Mouse (Mus musculus): ENCODE results near the gene Hoxd10.

Hoxd10 gene

DNA sequence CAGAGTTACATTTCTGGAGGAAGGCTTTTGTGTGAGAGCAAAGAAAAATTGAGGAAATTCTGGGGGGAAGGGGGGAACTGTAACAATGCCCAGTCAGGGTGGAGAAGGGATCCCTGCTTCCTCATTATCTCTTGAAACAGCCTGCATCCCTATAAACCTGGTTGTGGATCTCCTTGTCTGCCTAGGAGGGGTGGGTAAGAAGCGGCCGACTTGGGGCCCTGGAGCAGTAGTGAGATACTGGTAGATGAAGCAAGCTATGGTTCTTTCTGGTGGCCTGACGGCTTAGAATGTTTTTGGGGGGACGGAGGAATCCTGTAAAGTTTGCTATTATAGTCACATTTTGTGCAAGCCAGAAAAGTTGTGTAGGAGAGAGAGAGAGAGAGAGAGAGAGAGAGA, 1.7 kb downstream of the Hoxd10 start:
- in situ Hi-C loops (cut with MboI, MseI): loop anchor here (25.0 kb wide), 1 partner anchor 894 kb away; no protein-coding TSS in a partner anchor

DNA sequence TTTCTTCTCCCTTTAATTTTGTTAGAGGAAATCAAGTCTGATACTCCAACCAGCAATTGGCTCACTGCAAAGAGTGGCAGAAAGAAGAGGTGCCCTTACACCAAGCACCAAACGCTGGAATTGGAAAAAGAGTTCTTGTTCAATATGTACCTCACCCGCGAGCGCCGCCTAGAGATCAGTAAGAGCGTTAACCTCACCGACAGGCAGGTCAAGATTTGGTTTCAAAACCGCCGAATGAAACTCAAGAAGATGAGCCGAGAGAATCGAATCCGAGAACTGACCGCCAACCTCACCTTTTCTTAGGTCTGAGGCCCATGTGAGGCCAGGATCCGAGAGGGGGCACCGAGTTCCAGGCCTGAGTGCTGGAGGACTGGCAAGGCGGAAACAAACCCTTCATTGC, 2.3 kb downstream of the Hoxd10 start:
- in situ Hi-C loops (cut with MboI, MseI): loop anchor here (25.0 kb wide), 1 partner anchor 893 kb away; no protein-coding TSS in a partner anchor

DNA sequence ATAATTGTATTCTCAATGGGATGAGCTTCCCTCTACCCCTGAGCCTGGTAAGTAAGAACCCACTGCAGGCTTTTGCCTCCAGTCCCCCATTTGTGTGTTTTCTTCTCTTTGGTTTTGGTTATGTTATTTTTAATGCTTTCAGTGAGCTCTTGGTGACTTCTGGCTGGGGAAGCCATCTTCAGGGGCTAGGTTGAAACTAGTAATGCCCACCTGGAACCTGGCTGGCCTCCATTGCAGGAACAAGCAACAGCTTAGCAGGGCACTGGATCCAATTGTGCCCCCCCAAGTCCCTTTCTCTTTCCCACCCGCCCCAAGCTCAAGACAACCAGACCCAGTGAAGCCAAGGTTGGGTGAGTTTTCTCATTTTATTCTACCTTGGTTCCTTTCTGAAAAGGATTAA, 3.7 kb downstream of the Hoxd10 start:
- in situ Hi-C loops (cut with MboI, MseI): loop anchor here (25.0 kb wide), 1 partner anchor 892 kb away; no protein-coding TSS in a partner anchor

DNA sequence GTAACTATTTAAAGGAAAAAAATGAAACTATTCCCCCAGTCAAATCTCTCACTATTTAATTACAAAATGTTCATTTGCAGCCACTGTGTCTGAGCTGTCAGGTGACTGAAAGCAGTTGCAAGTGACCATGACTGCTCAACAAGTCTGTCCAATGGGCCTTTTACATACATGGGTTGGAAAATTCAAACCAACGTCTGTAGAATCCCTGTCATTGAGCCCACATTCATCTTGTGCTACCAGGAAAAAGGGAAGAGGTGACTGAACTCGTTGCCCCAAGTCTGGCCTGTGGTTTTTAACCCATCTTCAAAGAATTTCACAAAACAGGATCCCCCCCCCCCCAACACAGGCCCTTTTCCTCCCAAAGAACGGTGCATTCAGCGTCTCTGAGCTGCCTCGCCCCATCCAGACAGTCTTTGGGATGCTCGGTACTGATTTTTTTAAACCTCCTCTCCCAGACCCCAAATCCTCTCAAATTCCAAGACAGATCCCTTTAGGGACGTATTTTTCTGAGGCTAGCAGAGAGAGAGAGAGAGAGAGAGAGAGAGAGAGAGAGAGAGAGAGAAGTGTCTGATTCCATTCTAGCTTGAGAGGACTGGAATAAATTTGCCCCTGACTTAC, 4.2 kb downstream of the Hoxd10 start:
- in situ Hi-C loops (cut with MboI, MseI): loop anchor here (25.0 kb wide), 1 partner anchor 891 kb away; no protein-coding TSS in a partner anchor

DNA sequence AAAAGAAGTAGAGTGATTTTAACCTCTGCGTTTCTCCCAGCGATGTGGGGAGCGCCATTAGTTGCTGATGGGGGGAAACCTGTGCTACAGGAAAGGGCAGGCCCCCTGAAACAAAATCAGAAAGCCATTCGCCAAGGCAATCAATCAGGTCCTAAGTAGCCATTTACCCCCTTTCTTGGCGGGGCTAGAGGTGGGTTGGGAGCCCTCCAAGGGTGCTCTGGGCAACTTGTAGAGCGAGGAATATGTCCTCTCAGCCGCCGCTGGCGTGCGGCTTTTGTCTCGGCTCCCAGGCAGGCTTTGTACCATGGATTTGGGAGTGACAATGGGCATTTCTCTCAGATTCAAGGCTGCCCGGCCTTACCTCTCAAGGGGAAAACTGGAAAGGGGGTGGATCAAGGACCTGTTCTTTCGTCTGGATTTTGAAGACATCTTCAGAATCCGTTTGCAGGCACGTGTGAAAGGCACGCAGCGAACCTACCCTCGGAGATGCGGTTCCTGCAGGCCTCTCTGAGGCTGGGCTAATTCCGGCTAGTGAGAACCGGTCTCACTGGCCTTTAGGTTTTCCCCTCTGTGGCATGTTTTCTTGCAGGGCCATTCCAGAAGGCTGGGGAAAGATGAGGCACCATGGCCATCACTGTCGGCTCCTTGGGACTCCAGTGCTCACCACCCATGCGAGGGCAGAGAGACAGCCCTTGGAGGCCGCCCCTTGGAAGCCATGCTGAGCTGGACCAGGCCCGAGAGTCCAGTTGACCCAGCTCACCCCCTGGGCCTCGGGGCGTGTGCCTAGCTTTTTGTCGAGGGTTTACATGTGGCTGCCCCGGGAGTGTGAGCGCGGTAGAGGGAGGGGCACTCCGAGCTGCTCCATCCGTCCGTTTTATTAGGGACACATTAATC, 5.0 kb downstream of the Hoxd10 start:
- in situ Hi-C loops (cut with MboI, MseI): loop anchor here (25.0 kb wide), 1 partner anchor 891 kb away; no protein-coding TSS in a partner anchor

DNA sequence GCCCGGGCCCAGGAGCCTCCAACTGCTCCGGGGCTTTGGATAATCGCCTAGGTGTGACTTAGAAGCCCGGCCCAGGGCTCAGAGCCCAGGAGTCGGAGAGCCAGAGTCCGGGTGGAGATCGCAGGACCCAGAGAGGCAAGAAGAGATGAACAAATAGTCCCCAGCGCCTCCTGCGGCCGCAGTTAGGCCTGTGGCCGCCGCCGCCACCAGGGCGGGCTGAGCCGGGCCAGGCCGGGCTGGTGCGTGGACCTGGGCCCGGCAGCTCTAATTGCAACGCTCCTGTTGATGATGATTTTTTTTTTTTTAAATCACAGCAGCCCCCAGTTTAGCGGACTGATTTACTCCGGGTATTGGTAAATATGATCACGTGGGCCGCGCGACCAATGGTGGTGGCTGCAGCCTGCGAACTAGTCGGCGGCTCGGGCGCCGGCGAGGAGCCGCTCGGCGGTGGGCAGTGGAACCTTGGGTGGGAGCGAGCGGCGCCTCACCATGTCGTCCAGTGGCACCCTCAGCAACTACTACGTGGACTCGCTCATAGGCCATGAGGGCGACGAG, 5.9 kb downstream of the Hoxd10 start, which contains the start of gene Hoxd9:
Gene Hoxd9, plus strand, starts transcription at position 161 of the 555 bp plus-strand sequence.
- in situ Hi-C loops (cut with MboI, MseI): loop anchor here (25.0 kb wide), 1 partner anchor 890 kb away; no protein-coding TSS in a partner anchor

DNA sequence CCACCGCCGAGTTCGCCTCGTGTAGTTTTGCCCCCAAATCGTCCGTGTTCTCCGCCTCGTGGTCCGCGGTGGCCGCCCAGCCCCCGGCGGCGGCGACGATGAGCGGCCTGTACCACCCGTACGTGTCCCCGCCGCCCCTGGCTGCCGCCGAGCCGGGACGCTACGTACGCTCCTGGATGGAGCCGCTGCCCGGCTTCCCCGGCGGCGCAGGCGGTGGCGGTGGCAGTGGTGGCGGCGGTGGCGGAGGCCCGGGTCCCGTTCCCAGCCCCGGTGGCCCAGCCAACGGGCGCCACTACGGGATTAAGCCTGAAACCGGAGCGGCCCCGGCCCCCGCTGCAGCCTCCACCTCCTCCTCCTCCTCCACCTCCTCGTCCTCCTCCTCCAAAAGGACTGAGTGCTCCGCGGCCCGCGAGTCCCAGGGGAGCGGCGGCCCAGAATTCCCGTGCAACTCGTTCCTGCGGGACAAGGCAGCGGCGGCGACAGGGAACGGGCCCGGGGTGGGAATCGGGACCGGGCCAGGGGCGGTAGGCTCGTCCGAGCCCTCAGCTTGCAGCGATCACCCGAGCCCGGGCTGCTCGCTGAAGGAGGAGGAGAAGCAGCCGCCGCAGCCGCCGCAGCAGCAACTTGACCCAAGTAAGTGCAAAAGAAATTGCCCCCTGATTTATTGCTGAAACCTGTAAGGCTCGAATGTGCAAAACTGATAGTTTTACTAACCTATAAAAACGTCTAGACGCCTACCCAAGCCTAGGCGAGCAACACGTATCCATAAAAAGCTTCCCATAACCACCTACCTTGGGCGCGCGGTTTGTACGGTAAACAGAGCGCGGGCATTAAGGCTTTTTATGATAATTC, 6.7 kb downstream of the Hoxd10 start:
- in situ Hi-C loops (cut with MboI, MseI): loop anchor here (25.0 kb wide), 1 partner anchor 889 kb away; no protein-coding TSS in a partner anchor

DNA sequence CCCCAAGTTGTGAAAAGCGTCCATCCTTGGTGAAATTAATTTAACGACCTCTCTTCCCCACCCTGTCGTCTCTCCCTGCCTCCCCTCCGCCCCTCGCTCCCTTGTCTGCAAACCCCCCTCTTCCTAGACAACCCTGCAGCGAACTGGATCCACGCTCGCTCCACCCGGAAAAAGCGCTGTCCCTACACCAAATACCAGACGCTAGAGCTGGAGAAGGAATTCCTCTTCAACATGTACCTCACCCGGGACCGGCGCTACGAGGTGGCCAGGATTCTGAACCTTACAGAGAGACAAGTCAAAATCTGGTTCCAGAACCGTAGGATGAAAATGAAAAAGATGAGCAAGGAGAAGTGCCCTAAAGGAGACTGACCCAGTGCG, 7.3 kb downstream of the Hoxd10 start:
- in situ Hi-C loops (cut with MboI, MseI): loop anchor here (25.0 kb wide), 1 partner anchor 888 kb away; no protein-coding TSS in a partner anchor

DNA sequence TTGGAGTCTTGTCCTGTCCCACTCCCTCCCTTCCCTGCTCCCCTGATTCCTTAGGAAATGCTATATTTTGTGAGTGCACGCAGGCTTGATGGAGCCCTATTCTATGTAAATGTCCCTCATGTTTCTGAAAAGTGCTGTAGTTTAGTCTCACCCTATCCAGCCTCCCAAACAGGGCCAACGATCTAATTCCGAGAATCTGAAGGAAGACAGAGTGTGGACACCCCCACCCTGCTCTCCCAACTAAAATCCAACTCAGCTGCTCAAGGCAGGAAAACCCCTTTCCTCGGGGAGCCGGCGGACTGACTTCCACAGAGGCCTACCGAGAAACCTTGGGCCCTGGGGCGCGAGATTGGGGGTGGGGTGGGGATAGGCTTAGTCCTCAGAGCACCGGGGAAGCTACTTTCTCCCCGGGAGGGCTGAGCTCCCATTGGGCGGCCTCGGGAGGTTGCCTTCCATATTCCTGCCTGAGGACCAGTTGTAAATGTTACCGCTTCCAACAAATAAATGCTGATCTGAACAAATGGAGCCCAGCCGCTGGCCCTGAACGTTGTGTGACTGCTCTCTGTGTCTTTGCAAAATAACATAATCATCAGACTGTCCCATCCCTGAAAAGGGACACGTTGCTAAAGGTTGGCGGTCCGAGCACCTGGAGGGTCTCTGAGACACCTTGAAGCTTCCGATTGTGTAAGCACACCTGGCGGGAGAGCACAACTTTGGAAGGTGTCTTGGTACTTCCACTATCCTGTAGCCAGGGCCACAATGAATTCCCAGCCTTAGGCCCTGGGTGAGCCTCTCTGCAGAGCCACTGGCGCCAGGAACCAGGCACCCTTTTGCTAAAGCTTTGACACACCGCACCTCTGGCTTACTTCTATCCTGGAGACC, 8.2 kb downstream of the Hoxd10 start:
- in situ Hi-C loops (cut with MboI, MseI): loop anchor here (25.0 kb wide), 1 partner anchor 887 kb away; no protein-coding TSS in a partner anchor

DNA sequence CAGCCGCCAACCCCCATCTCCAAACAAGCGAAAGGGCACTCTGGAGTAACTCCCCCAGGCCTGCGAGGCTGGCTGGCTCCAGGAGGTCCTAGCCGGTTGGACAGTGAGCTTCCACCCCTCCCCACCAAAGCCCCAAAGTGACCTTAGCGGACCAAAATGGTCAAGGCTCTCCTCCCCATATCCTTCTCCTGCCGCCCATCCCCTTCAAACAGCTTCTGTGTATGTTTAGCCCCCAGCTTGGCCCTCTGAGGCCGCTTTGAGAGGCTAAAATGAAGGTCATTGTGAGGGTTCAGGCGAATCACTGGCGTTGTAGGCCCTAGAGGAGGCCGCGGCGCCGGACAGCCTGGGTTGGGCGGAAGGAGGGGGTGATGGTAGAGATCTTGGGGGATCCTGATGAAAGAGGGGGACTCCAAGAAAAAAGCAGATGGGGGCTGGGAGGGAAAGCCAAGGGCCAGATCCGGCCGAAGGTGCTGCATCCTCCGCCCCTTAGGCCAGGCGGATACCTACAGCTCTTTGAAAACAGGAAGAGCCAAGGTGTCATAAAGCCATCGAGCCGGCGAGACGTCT, 8.9 kb downstream of the Hoxd10 start:
- in situ Hi-C loops (cut with MboI, MseI): no loop called here

DNA sequence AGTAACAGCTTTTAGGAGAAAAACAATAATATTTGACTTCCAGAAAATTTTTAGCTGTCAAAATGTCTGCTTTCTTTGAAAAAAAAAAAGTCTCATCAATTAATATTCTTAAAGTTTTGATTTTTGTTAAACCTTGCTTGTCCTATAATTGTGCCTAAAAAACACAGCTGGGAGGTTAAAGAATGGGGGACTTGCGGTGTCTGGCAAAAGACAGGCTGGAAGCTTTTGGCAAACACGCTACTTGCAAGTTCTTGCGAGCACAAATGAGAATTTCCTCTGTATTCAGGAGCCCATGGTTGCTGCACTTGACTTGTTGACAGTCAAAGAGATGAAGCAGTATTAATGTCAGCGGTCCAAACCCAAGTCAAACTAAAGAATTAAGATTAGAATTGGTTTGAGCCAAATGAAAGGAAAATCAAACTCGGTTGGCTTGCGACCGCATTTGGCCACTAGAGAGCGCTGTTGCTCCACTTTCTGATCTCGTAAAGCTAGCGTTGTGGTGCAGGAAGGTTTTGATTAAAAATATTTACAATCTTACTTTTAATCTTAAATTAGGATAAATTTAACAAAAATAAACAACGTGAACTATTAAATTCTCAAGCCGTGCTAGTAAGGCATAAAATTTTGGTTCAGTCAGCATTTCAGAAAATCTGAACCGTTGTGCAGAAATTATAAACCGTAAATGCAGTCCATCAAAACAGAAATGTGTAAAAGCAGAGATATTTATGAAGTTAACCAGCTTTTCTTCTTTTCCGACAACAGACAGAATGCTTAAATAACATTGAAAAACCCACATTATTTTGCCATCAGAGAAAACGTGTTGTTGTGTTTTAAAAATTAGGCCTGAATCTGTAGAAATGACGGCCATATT, 10.5 kb downstream of the Hoxd10 start:
- in situ Hi-C loops (cut with MboI, MseI): no loop called here

DNA sequence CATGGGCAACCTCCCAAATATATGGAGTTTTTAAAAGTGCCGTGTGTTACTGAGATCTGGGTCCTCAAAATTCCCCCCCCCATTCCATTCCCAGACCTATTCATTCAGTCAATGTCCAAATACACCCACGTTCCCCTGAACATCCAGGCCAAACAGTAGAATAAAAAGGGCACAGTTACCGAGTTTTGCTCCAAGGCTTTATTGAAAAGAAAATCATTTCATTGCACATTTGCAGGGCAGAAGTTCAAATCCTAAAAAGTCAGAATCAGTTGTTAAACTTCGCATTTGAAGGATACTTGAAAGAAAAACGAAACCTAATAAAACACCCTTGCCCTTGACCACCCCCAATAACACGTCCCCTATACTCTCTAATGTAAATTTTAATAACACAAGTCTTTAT, 11.1 kb downstream of the Hoxd10 start:
- in situ Hi-C loops (cut with MboI, MseI): no loop called here

DNA sequence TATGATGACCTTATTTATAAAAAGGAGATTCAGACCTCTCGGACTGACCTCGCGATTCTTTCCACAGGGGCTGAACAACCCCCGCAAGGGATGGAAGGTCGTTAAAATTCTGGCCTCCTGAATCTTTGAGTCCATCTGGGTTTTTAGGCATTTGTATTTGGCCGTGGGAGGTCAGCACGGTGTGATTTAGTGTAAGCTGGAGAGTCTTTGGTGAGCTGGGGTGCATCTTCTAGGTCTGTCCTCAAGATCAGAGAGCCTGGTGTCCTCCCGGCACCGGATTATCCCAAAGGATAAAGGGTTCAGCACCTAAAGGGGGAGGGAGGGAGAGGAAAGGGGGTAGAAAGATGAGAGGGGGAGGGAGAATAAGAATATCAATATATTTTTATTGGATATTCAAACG, 11.6 kb downstream of the Hoxd10 start:
- in situ Hi-C loops (cut with MboI, MseI): no loop called here

DNA sequence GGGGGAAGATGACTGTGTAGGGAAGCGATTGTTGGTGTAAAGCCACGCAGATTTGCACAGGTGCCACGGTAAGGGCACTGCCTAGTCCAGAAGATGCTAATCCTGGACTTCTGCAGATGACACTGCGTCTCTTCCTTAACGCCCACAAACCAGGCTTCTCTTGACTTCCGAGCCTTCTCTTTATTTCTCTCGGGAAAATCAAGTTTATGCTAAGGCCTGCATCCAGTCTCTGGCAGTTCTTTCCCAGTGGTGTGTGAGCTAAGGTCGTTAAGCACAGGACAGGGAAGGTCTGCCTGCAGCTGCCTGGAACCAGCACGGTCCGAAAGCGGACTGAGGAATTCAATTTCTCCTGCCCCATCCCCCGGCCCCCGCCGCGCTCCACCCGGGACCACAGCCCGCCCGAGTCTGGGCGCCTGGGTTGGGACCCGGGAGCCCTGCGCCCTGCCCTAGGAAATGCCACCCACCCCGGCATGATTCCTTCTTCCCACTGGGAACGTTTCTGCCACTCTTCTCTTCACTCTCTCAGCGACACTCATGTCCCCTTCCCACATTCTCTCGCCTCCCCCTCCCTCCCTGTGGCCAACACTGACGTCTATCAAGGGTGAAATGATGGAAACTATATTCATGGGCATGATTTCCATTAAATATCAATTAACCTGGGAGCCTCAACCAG, 12.1 kb downstream of the Hoxd10 start:
- in situ Hi-C loops (cut with MboI, MseI): no loop called here

DNA sequence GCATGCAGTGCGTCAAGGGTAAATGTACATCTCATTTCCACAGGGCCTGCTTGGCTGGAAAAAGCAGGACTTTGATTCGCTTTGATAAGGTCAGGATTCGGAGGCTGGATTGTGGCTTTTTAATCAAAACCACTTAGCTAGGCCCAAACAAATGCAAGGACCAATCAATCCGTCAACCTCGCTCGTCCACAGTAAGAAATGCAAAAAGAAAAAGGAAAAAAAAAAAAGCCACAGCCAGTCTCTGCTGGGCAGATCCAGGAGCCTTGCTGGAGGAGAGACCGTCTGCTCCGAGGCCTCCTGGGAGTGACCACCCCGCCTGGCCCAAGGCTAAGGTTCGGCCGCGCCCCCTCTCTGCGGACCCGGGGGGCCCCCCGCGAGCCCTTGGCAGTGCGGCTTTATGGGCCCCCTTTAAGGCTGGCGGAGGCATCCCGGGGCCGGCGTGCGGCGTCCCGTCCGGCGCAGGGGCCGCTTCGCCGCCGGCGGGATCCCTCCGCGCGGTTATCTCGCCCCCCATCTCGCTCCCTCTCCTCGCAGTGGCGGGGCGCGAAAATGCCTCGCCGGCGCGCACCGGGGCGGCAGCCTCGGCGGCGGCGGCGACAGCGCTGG, 12.8 kb downstream of the Hoxd10 start, which contains the start of gene Hoxd8:
Gene Hoxd8, plus strand, starts transcription at position 223 of the 606 bp plus-strand sequence.
- in situ Hi-C loops (cut with MboI, MseI): no loop called here

DNA sequence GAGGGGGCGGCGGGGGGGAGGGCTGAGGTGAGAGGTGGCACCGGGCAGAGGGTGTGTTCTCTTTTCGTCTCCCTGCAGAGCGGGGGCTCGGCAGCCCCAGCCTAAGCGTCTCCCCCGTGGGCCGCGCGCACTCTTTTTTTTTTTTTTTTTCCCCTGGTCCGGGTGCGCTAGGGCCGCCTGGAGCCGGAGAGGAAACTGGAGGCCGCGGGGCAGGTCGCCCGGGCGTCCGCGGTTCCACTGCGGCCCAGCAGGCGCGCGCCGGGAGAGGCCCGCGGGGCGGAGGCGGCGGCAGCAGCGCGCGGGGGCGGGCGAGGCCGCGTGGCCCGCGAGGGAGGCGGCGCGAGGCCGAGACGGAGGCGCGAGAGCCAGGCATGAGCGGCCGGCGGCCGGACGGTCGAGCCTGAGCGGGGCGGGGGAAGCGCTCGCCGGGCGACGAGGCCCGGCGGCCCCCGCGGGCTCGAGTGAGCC, 13.3 kb downstream of the Hoxd10 start:
- in situ Hi-C loops (cut with MboI, MseI): no loop called here

DNA sequence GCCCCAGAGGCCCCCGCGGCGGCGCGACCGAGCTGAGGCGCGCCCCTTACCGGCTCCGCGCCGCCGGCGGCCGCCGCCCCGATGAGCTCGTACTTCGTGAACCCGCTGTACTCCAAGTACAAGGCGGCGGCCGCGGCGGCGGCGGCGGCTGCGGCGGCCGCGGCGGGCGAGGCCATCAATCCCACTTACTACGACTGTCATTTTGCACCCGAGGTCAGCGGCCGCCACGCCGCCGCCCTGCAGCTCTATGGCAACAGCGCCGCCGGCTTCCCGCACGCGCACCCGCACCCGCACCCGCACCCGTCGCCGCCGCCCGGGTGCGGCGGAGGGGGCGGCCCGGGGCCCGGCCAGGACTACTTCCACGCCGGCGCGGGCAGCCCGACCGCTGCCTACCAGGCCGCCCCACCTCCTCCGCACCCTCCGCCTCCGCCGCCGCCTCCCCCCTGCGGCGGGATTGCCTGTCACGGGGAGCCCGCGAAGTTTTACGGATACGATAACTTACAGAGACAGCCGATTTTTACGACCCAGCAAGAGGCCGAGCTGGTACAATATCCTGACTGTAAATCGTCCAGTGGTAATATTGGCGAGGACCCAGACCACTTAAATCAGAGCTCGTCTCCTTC, 13.9 kb downstream of the Hoxd10 start:
- in situ Hi-C loops (cut with MboI, MseI): no loop called here

Data from regulatory T cell (primary cell).